Mouse (Mus musculus) stomach, embryonic 15.5 days (tissue): ENCODE measurements around the gene Terf2. TPM values are rescaled to one million over a fixed set of nuclear protein-coding genes. Genes with fewer than 3 reads are reported as not detected.

Source experiments
- ATAC-seq: fragments of 200-750 bp; cut with Nextera tagmentation; 2 replicates; pipeline ENCODE4 v1.8.0; 2017; ENCODE audit warnings: low read depth, moderate number of reproducible peaks, moderate TSS enrichment; ENCODE audit not compliant: insufficient read depth, low FRiP score
- H3K27ac ChIP-seq: fragments of 300-500 bp; sonication (generic); 2 replicates; pipeline ENCODE4 v1.5.1; 2015; ENCODE audit warnings: mild to moderate bottlenecking, inconsistent platforms
- H3K27me3 ChIP-seq: fragments of 300-500 bp; sonication (generic); replicated peaks from 2 replicates; pipeline ENCODE4 v1.6.1; 2015; ENCODE audit warnings: inconsistent platforms
- H3K36me3 ChIP-seq: fragments of 300-500 bp; sonication (generic); 2 replicates; pipeline ENCODE4 v1.6.1; 2015; ENCODE audit warnings: inconsistent platforms
- H3K4me1 ChIP-seq: fragments of 300-500 bp; sonication (generic); 2 replicates; pipeline ENCODE4 v1.6.1; 2015; ENCODE audit warnings: inconsistent platforms
- H3K4me2 ChIP-seq: fragments of 300-500 bp; sonication (generic); 2 replicates; pipeline ENCODE4 v1.6.1; 2015; ENCODE audit warnings: mild to moderate bottlenecking, inconsistent platforms
- H3K4me3 ChIP-seq: fragments of 300-500 bp; sonication (generic); replicated peaks from 2 replicates; pipeline ENCODE4 v1.5.1; 2015; ENCODE audit warnings: inconsistent platforms
- H3K9ac ChIP-seq: fragments of 300-500 bp; sonication (generic); 2 replicates; pipeline ENCODE4 v1.6.1; 2015; ENCODE audit warnings: inconsistent platforms
- H3K9me3 ChIP-seq: fragments of 300-500 bp; sonication (generic); 2 replicates; pipeline ENCODE4 v1.6.1; 2016; ENCODE audit warnings: inconsistent platforms
- WGBS: fragments of 180-500 bp; shearing (Covaris S2); methylation state at CpG from one replicate; pipeline ENCODE4 v1.1.7; 2015; 5-methylcytosine and 5-hydroxymethylcytosine counted together
- polyA plus RNA-seq: library from polyadenylated mRNA; unstranded; fragments of >200 nt; fragmentation: Nextera tagmentation; extraction: Ambion mirVana; gene quantifications from 2 replicates; pipeline ENCODE4 v1.2.1, GENCODE M21; 2015

Terf2 gene
- 16.1 and 16.7 TPM in 2 replicates for polyA plus RNA-seq

GRCm38 (mm10) chr8:107096366-107097036, at the start of gene Terf2:
Gene Terf2, minus strand, starts transcription at chr8:107096547.
- Histone ChIP-seq H3K4me2 (peak within 1 kb of the TSS; percentile 52), H3K9me3 (no peaks in the 10 kb centered on the region), H3K36me3 (0 out of 2 replicates have a peak, but pooled peaks cover 10% of the 10 kb centered on the region), H3K9ac (peak within 1 kb of the TSS; percentile 92), H3K4me3 (peak within 1 kb of the TSS; percentile 90), H3K27me3 (no peaks in the 10 kb centered on the region), H3K4me1 (no peaks in the 10 kb centered on the region), H3K27ac (peak within 1 kb of the TSS; percentile 92)
- ATAC-seq: peak; percentile 96
- WGBS: 4% methylated on average over 34 of the region's 39 CpGs

GRCm38 (mm10) chr8:107143501-107143900, 47.2 kb upstream of the Terf2 start:
- Histone ChIP-seq H3K36me3 (no peaks in the 10 kb centered on the region), H3K27ac (no peak overlapping the region), H3K9ac (no peak overlapping the region), H3K4me1 (no peaks in the 10 kb centered on the region), H3K9me3 (no peaks in the 10 kb centered on the region), H3K4me3 (no peak overlapping the region), H3K4me2 (no peak overlapping the region), H3K27me3 (no peaks in the 10 kb centered on the region)
- 43% methylated on average over 4 of the region's 4 CpGs for WGBS
- ATAC-seq: no peak

GRCm38 (mm10) chr8:107142539-107142938, 46.2 kb upstream of the Terf2 start:
- Histone ChIP-seq H3K4me1 (no peaks in the 10 kb centered on the region), H3K27ac (0 out of 2 replicates have a peak overlapping the region, but pooled peaks have one; percentile 9), H3K4me3 (no peak overlapping the region), H3K36me3 (no peaks in the 10 kb centered on the region), H3K4me2 (no peak overlapping the region), H3K9me3 (no peaks in the 10 kb centered on the region), H3K9ac (no peak overlapping the region), H3K27me3 (no peaks in the 10 kb centered on the region)
- ATAC-seq: no peak
- WGBS: 60% methylated on average over 4 of the region's 4 CpGs

- Histone ChIP-seq H3K4me1 (no peaks in the 10 kb centered on the region), H3K27ac (peak overlapping the region; percentile 32; the same call in 1 of the 2 replicates), H3K27me3 (no peaks in the 10 kb centered on the region), H3K4me2 (no peak overlapping the region), H3K4me3 (no peak overlapping the region), H3K9me3 (no peaks in the 10 kb centered on the region), H3K36me3 (no peaks in the 10 kb centered on the region), H3K9ac (no peak overlapping the region)
- peak; percentile 82; the same call in 1 of the 2 replicates for ATAC-seq
- WGBS: 52% methylated on average over 13 of the region's 13 CpGs
These were observed 43.5 kb upstream of the Terf2 start for GRCm38 (mm10) chr8:107139704-107140470.

DNA sequence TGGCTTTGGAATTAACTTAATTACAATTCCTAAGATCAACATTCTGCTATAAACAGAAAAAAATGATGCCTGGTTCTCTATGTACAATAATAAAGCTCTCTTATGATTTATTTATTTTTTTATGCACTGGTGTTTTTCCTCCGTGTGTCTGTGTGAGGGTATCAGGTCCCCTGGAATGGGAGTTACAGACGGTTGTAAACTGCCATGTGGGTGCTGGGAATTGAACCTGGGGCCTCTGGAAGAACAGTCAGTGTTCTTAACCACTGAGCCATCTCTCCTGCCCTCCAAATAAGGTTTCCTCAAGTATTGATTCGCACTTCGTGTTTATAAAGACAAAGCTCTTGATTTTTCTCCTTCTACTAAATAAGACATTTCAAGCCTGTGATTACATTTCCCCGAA, 42.0 kb upstream of the Terf2 start:
- no peak overlapping the region for H3K27ac ChIP-seq
- H3K4me1 ChIP-seq: peaks cover 4% of the 10 kb centered on the region; the same call in 1 of the 2 replicates
- no peak overlapping the region for H3K4me3 ChIP-seq
- H3K36me3 ChIP-seq: no peaks in the 10 kb centered on the region
- no peaks in the 10 kb centered on the region for H3K9me3 ChIP-seq
- no peak for ATAC-seq
- 73% methylated on average over 5 of the region's 5 CpGs for WGBS
- no peak overlapping the region for H3K4me2 ChIP-seq
- H3K9ac ChIP-seq: no peak overlapping the region
- no peaks in the 10 kb centered on the region for H3K27me3 ChIP-seq

DNA sequence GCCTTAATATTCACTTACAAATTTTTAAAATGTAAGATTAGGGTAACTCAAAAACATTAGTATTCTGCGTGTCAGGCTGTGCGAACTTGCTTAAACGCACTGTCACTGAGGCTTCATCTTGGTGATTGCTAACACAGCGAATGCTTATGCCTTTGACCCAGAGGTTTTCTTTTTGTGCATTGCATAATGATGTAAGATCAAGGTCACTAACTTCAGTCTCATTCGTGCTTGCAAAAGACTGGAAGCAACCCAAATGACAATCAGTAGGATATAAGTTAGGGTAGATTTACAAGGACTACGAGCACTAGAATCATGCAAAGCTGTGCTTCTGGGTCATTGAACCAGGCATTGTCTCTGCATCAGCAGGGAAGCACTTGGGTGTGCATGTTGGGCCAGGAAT, 41.2 kb upstream of the Terf2 start:
- H3K4me1 ChIP-seq: peaks cover 4% of the 10 kb centered on the region; the same call in 1 of the 2 replicates
- H3K27me3 ChIP-seq: no peaks in the 10 kb centered on the region
- H3K4me3 ChIP-seq: no peak overlapping the region
- H3K4me2 ChIP-seq: no peak overlapping the region
- H3K9ac ChIP-seq: no peak overlapping the region
- no peaks in the 10 kb centered on the region for H3K9me3 ChIP-seq
- H3K36me3 ChIP-seq: no peaks in the 10 kb centered on the region
- WGBS: 82% methylated on average over 6 of the region's 6 CpGs
- no peak for ATAC-seq
- H3K27ac ChIP-seq: no peak overlapping the region

GRCm38 (mm10) chr8:107136003-107136612, 39.8 kb upstream of the Terf2 start:
- no peak for ATAC-seq

GRCm38 (mm10) chr8:107133881-107134280, 37.5 kb upstream of the Terf2 start:
- 50% methylated on average over 6 of the region's 6 CpGs for WGBS
- Histone ChIP-seq H3K4me3 (no peak overlapping the region), H3K9ac (no peak overlapping the region), H3K9me3 (no peaks in the 10 kb centered on the region), H3K4me2 (no peak overlapping the region), H3K36me3 (no peaks in the 10 kb centered on the region), H3K27ac (peak overlapping the region; percentile 26; the same call in 1 of the 2 replicates), H3K4me1 (peaks cover 7% of the 10 kb centered on the region; the same call in 1 of the 2 replicates), H3K27me3 (no peaks in the 10 kb centered on the region)
- no peak; the same call in 1 of the 2 replicates for ATAC-seq

More at GRCm38 (mm10) chr8:107136003-107136612, 39.8 kb upstream of the Terf2 start:
- Histone ChIP-seq H3K27ac (no peak overlapping the region; the same call in 1 of the 2 replicates), H3K36me3 (no peaks in the 10 kb centered on the region), H3K9me3 (no peaks in the 10 kb centered on the region), H3K4me1 (peaks cover 4% of the 10 kb centered on the region; the same call in 1 of the 2 replicates), H3K27me3 (no peaks in the 10 kb centered on the region), H3K9ac (no peak overlapping the region), H3K4me2 (no peak overlapping the region), H3K4me3 (no peak overlapping the region)
- 50% methylated on average over 8 of the region's 8 CpGs for WGBS

- peaks cover 9% of the 10 kb centered on the region; the same call in 1 of the 2 replicates for H3K4me1 ChIP-seq
- H3K27me3 ChIP-seq: no peaks in the 10 kb centered on the region
- H3K4me3 ChIP-seq: no peak overlapping the region
- WGBS: 74% methylated on average over 24 of the region's 24 CpGs
- H3K9ac ChIP-seq: no peak overlapping the region
- ATAC-seq: no peak
- no peaks in the 10 kb centered on the region for H3K9me3 ChIP-seq
- H3K4me2 ChIP-seq: no peak overlapping the region
- no peak overlapping the region for H3K27ac ChIP-seq
- no peaks in the 10 kb centered on the region for H3K36me3 ChIP-seq
These were observed 36.5 kb upstream of the Terf2 start for GRCm38 (mm10) chr8:107132581-107133491.

- peaks cover 9% of the 10 kb centered on the region; the same call in 1 of the 2 replicates for H3K4me1 ChIP-seq
- no peak overlapping the region for H3K9ac ChIP-seq
- no peaks in the 10 kb centered on the region for H3K36me3 ChIP-seq
- no peak for ATAC-seq
- H3K4me3 ChIP-seq: no peak overlapping the region
- no peaks in the 10 kb centered on the region for H3K27me3 ChIP-seq
- WGBS: 80% methylated on average over 6 of the region's 6 CpGs
- H3K27ac ChIP-seq: peak overlapping the region; percentile 50; the same call in 1 of the 2 replicates
- no peak overlapping the region for H3K4me2 ChIP-seq
- H3K9me3 ChIP-seq: no peaks in the 10 kb centered on the region
These were observed 33.7 kb upstream of the Terf2 start for GRCm38 (mm10) chr8:107130028-107130427.
